Mouse (Mus musculus): ENCODE results near the gene Bscl2. TPM values are rescaled to one million over a fixed set of nuclear protein-coding genes. Genes with fewer than 3 reads are reported as not detected.
A peak's percentile ranks its signal among the peaks of the same experiment; 100 is the strongest.

Bscl2 gene
- 75.9 and 79.4 TPM in 2 replicates for polyA plus RNA-seq (2015; fragmentation: Nextera tagmentation; extraction: Ambion mirVana)

- Histone ChIP-seq H3K4me1 (replicated peaks; ENCODE audit: control insufficient read depth, insufficient read depth) (no peaks in the 10 kb centered on the region), H3K36me3 (ENCODE audit: control insufficient read depth, insufficient read depth, low read length) (0 out of 2 replicates have a peak, but pooled peaks cover 4% of the 10 kb centered on the region), H3K4me3 (ENCODE audit: low read depth, low read length) (peak within 1 kb of the TSS; percentile 61), H3K27ac (replicated peaks) (peak within 1 kb of the TSS; percentile 96), H3K4me2 (replicated peaks; ENCODE audit: low read depth) (peak within 1 kb of the TSS; percentile 81), H3K9me3 (ENCODE audit: control insufficient read depth, low read length) (no peaks in the 10 kb centered on the region), H3K27me3 (ENCODE audit: control insufficient read depth, insufficient read depth, low read length) (no peaks in the 10 kb centered on the region), H3K9ac (ENCODE audit: low read length) (peak within 1 kb of the TSS; percentile 88)
- DNase-seq (ENCODE audit: low spot score), result peak; percentile 88
- TF ChIP-seq EP300 (optimal IDR thresholded peaks at IDR 0.05), result no peak
- TF ChIP-seq CTCF (IDR thresholded peaks at IDR 0.05; ENCODE audit: low read depth), result peak; percentile 69
- ATAC-seq (ENCODE audit: low FRiP score, low TSS enrichment), result peak; percentile 82
- WGBS, result under 1% methylated on average over 38 of the region's 38 CpGs
Observed at GRCm38 (mm10) chr19:8837251-8837791, at the start of gene Bscl2. Bscl2 (plus strand) TSS chr19:8837467.

DNA sequence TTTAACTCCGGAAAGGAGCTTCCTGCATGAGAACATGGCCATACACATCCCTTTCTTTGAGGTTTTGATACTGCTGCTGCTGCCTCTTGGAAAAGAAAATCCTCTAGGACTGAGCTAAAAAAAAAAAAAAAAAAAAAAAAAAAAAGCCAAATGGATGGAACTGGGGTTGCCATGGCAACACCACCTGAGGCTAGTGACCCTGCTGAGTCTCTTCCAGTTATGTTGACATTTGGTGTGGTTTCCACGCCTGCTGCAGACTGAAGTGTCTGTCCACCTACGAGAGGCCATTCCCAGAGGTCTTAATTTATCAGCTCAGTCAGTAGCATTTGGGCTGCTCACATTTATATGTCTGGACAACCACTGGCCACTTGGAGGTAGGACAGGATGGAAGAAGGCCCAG lies 48.7 kb upstream of the Bscl2 start:
- DNase-seq (ENCODE audit: low spot score) (no peak), ATAC-seq (ENCODE audit: low FRiP score, low TSS enrichment) (no peak)
- H3K9me3 ChIP-seq (ENCODE audit: control insufficient read depth, low read length), result no peaks in the 10 kb centered on the region
- no peak overlapping the region for H3K4me2 ChIP-seq (replicated peaks; ENCODE audit: low read depth)
- 21% methylated on average over 3 of the region's 3 CpGs for WGBS
- no peak overlapping the region for H3K9ac ChIP-seq (ENCODE audit: low read length)
- H3K4me1 ChIP-seq (replicated peaks; ENCODE audit: control insufficient read depth, insufficient read depth), result no peaks in the 10 kb centered on the region
- H3K27me3 ChIP-seq (ENCODE audit: control insufficient read depth, insufficient read depth, low read length), result no peaks in the 10 kb centered on the region
- peaks cover 4% of the 10 kb centered on the region; the same call in 1 of the 2 replicates for H3K36me3 ChIP-seq (ENCODE audit: control insufficient read depth, insufficient read depth, low read length)
- H3K4me3 ChIP-seq (ENCODE audit: low read depth, low read length), result no peak overlapping the region
- no peak overlapping the region for H3K27ac ChIP-seq (replicated peaks)
- no peak for TF ChIP-seq CTCF (IDR thresholded peaks at IDR 0.05; ENCODE audit: low read depth)
- TF ChIP-seq EP300 (optimal IDR thresholded peaks at IDR 0.05), result no peak

- TF ChIP-seq CTCF (IDR thresholded peaks at IDR 0.05; ENCODE audit: low read depth) (no peak), EP300 (optimal IDR thresholded peaks at IDR 0.05) (no peak)
- Histone ChIP-seq H3K4me1 (replicated peaks; ENCODE audit: control insufficient read depth, insufficient read depth) (no peaks in the 10 kb centered on the region), H3K36me3 (ENCODE audit: control insufficient read depth, insufficient read depth, low read length) (peaks cover 9% of the 10 kb centered on the region), H3K9ac (ENCODE audit: low read length) (no peak overlapping the region), H3K27me3 (ENCODE audit: control insufficient read depth, insufficient read depth, low read length) (no peaks in the 10 kb centered on the region), H3K27ac (replicated peaks) (no peak overlapping the region), H3K4me2 (replicated peaks; ENCODE audit: low read depth) (no peak overlapping the region), H3K9me3 (ENCODE audit: control insufficient read depth, low read length) (no peaks in the 10 kb centered on the region), H3K4me3 (ENCODE audit: low read depth, low read length) (no peak overlapping the region)
- 28% methylated on average over 1 of the region's 1 CpGs for whole genome bisulfite sequencing
- no peak for ATAC-seq (ENCODE audit: low FRiP score, low TSS enrichment)
- no peak for DNase-seq (ENCODE audit: low spot score)
Observed at GRCm38 (mm10) chr19:8789171-8789570, 48.1 kb upstream of the Bscl2 start.

- Histone ChIP-seq H3K36me3 (ENCODE audit: control insufficient read depth, insufficient read depth, low read length) (peaks cover 9% of the 10 kb centered on the region), H3K4me1 (replicated peaks; ENCODE audit: control insufficient read depth, insufficient read depth) (no peaks in the 10 kb centered on the region), H3K9ac (ENCODE audit: low read length) (no peak overlapping the region), H3K4me2 (replicated peaks; ENCODE audit: low read depth) (no peak overlapping the region), H3K27ac (replicated peaks) (no peak overlapping the region), H3K9me3 (ENCODE audit: control insufficient read depth, low read length) (no peaks in the 10 kb centered on the region), H3K4me3 (ENCODE audit: low read depth, low read length) (no peak overlapping the region), H3K27me3 (ENCODE audit: control insufficient read depth, insufficient read depth, low read length) (no peaks in the 10 kb centered on the region)
- ATAC-seq (ENCODE audit: low FRiP score, low TSS enrichment) (no peak), DNase-seq (ENCODE audit: low spot score) (no peak)
- WGBS, result 77% methylated on average over 7 of the region's 7 CpGs
- TF ChIP-seq CTCF (IDR thresholded peaks at IDR 0.05; ENCODE audit: low read depth) (no peak), EP300 (optimal IDR thresholded peaks at IDR 0.05) (no peak)
Observed at GRCm38 (mm10) chr19:8790171-8790570, 47.1 kb upstream of the Bscl2 start.

- ATAC-seq (ENCODE audit: low FRiP score, low TSS enrichment), result peak; percentile 82
- Histone ChIP-seq H3K9ac (ENCODE audit: low read length) (peak within 1 kb of the TSS; percentile 73), H3K4me3 (ENCODE audit: low read depth, low read length) (peak within 1 kb of the TSS; percentile 71), H3K4me2 (replicated peaks; ENCODE audit: low read depth) (peak within 1 kb of the TSS; percentile 60), H3K27ac (replicated peaks) (peak within 1 kb of the TSS; percentile 83), H3K27me3 (ENCODE audit: control insufficient read depth, insufficient read depth, low read length) (no peaks in the 10 kb centered on the region), H3K4me1 (replicated peaks; ENCODE audit: control insufficient read depth, insufficient read depth) (0 out of 2 replicates have a peak, but pooled peaks cover 3% of the 10 kb centered on the region), H3K9me3 (ENCODE audit: control insufficient read depth, low read length) (no peaks in the 10 kb centered on the region), H3K36me3 (ENCODE audit: control insufficient read depth, insufficient read depth, low read length) (peaks cover 5% of the 10 kb centered on the region)
- WGBS, result 1% methylated on average over 25 of the region's 25 CpGs
- peak; percentile 90 for DNase-seq (ENCODE audit: low spot score)
- TF ChIP-seq EP300 (optimal IDR thresholded peaks at IDR 0.05) (peak; percentile 12), CTCF (IDR thresholded peaks at IDR 0.05; ENCODE audit: low read depth) (no peak)
Observed at GRCm38 (mm10) chr19:8798264-8798946, 38.9 kb upstream of the Bscl2 start, which contains the start of gene Polr2g. Polr2g (minus strand) TSS chr19:8798577.

DNA sequence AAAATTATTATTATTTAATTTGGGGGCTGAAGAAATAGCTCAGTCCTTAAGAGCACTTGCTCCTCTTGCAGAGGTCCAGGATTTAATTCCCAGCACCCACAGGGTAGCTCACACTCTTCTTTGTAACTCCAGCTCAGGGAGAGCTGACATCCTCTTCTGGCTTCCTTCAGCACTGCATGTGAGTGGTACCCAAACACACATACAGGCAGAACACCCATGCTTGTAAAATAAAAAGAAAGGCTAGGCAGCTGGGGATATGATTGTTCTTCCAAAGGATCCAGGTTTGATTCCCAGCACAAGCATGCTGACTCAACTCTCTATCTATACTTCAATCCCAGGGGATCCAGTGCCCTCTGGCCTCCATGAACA lies 38.3 kb upstream of the Bscl2 start:
- H3K27me3 ChIP-seq (ENCODE audit: control insufficient read depth, insufficient read depth, low read length), result no peaks in the 10 kb centered on the region
- H3K9me3 ChIP-seq (ENCODE audit: control insufficient read depth, low read length), result no peaks in the 10 kb centered on the region
- ATAC-seq (ENCODE audit: low FRiP score, low TSS enrichment) (no peak), DNase-seq (ENCODE audit: low spot score) (no peak)
- peak overlapping the region; percentile 71; the same call in 1 of the 2 replicates for H3K4me3 ChIP-seq (ENCODE audit: low read depth, low read length)
- peaks cover under 1% of the 10 kb centered on the region; the same call in 1 of the 2 replicates for H3K36me3 ChIP-seq (ENCODE audit: control insufficient read depth, insufficient read depth, low read length)
- no peak overlapping the region for H3K9ac ChIP-seq (ENCODE audit: low read length)
- TF ChIP-seq EP300 (optimal IDR thresholded peaks at IDR 0.05), result no peak
- peak; percentile 20; the same call in 1 of the 2 replicates for TF ChIP-seq CTCF (IDR thresholded peaks at IDR 0.05; ENCODE audit: low read depth)
- no peak overlapping the region for H3K4me2 ChIP-seq (replicated peaks; ENCODE audit: low read depth)
- H3K27ac ChIP-seq (replicated peaks), result peak overlapping the region; percentile 53; the same call in 1 of the 2 replicates
- 0 out of 2 replicates have a peak, but pooled peaks cover 3% of the 10 kb centered on the region for H3K4me1 ChIP-seq (replicated peaks; ENCODE audit: control insufficient read depth, insufficient read depth)

Measured in stomach, postnatal 0 days (tissue).